Mouse (Mus musculus) urinary bladder, postnatal 36 days (tissue): ENCODE measurements at regions not wholly inside any gene's neighbourhood (a gene's known extent, or its start where the extent isn't known, plus 50 kb on each side); places are given as distances from the start of the nearest gene placed in this dataset.
"Not testable (repeated sequence)": the region's sequence is repeated elsewhere in the genome, so short reads cannot be mapped to it uniquely, and the experiment has no call there.

Experiments
- DNase-seq, 2 experiments: peaks; one replicate each; pipeline ENCODE4 v3.0.0; 2022; ENCODE audit warnings: low spot score in 2 of 2, mixed read lengths in 1 of 2

- peak; percentile 2 to 57 for DNase-seq
Observed at GRCm38 (mm10) chr11:7705312-7705764, 491.6 kb upstream of the Igfbp3 start.

DNA sequence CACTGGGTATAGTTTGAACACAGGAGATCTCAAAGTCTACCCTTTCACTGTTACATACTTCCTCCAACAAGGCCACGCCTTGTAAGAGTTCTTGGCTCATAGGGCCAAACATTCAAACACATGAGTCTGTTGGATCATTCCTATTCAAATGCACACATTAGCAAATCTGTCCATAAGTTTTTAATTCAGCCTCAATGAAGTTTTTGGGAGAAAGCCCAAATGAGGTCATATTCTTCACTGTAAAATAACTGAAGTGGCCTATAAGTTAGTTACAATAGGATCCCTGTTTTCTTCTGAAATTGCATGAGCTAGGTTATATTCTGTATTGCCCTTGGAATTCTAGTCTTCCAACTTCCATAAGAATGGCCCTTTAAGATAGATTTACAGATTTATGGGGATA lies 483.9 kb upstream of the Igfbp3 start:
- no peak for DNase-seq

DNA sequence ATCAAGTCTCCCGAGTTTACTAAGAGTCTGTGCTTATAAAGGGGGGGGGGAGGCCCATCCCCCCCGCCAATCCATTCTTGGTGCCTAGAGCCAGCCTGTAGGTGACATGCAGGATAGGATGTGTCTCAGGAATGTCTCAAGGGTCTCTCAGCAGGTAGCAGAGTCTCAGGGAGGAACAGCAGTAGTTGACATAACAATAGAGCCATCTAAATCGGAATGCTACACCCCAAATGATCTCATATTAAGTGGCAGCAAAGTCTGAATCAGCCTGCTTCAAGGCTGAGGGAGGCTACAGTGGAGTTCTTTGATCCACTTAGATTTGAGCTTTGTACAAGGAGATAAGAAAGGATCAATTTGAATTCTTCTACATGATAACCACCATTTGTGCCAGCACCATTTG lies 476.0 kb upstream of the Igfbp3 start:
- not testable (repeated sequence) for DNase-seq

GRCm38 (mm10) chr11:7672821-7673220 lies 459.1 kb upstream of the Igfbp3 start:
- DNase-seq = peak in 1 of 2 experiments; percentile 2

DNA sequence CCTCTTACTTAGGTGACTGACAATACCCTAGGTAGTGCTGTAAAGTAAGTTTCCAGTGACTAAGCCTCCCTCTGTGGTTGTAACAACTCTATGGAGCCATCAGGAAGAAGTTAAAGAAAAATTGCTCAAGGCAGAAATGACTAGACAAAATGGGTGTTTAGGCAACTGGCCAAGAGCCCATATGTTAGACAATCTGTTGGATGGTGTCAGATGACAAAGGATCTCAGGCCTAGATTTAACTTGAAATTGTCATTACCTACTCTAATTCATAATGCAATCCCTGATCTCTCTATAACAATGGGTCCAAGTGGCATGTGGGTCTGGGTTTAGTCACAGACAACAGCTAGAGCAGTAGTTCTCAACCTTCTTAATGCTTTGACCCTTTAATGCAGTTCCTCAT lies 416.9 kb upstream of the Igfbp3 start:
- no peak for DNase-seq

DNA sequence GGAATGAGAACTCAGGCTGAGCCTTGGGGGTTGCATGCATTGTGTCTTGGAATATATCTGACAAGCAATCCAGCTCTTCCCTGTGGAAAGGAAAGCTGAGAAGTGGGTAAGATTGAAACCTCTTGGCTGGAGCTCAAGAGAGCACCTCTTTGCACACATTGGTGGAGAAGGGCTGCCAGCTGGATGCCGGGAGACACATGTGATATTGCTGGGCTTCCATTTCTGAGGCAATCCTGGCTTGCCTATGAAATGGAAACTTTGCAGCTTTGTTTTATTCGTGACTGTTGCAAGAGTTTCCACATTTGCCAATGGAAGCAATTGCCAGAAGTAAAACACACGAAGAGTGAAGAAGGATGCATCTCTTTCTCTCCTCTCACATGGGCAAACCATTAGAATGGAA lies 411.5 kb upstream of the Igfbp3 start:
- peak in 1 of 2 experiments; percentile 60 for DNase-seq

DNA sequence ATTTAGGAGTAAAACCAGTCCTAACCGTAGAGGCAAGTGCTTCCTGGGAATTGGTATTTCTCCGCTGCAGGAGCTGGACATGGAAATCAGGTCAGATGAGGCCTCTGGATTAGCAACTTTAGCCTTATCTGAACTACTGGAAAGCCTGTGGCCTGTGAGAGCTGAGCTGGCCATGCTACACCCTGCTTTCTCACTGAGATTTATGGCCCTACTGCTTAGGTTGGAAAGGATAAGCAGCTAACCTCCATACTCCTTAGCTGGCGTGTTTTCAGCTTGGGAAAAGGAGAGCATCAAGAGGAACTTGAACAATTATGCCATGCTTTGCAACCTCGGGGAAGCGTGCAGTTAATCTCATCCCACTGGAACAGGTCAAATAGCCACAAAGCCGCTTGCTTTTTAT lies 406.6 kb upstream of the Igfbp3 start:
- DNase-seq = peak in 1 of 2 experiments; percentile 12

- no peak for DNase-seq
Observed at GRCm38 (mm10) chr11:7610752-7611151, 397.0 kb upstream of the Igfbp3 start.

GRCm38 (mm10) chr11:7609921-7610320 lies 396.2 kb upstream of the Igfbp3 start:
- DNase-seq = peak in 1 of 2 experiments; percentile 3

DNA sequence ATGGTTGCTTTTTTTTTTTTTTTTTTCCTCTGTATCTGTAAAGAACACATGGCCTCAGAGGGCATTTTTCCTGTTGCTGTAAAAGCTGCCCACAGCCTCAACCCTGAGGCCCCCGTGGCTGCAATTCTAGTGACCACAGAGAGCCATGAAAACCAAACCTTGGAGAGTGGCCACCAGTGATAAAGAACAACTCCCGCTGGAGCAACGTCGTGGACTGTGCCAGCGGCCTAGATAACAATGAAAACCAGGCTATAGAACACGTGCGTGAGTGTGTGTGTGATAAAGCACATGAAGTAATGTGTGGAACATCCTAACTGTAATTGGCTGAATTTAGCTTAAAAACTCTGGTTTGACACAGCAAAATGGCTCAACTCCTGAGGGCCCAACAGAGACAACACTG lies 392.9 kb upstream of the Igfbp3 start:
- DNase-seq = no peak

DNA sequence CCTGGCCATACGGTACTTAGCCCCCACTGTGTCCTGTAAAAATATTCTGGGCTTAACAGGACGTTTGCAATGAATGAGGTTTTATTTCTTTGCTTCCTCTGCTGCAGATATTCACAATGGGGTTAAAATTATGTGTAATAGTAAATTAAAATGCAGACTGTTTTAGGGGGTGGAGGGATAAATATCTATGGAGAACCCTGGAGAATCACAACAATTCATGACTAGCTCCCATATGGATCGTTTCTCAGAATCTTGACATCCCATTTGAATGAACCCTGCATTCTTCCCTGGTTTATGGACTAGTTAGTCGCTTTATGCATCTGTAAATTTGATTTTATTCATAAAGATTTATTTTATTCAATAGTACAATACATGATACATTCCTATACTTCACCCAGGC lies 378.3 kb upstream of the Igfbp3 start:
- DNase-seq = no peak

DNA sequence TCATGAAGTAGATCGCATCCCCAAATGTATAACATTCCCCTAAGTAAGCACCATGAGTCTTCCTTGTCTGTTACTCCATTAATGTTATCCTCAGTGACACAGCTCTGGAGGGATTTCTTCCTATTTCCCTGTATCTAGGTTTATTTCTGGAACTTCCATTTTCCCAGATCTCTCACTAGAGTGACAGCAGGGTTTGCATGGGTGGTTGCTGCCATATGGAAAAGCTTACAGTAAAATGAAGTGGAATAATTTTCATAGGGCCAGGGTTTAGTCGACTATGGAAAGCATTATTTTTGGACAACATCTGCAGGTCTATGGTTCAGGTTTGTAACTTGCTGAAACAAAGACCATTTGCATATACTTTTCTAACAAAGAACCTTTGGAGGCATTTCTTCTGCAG lies 369.6 kb upstream of the Igfbp3 start:
- DNase-seq = no peak

DNA sequence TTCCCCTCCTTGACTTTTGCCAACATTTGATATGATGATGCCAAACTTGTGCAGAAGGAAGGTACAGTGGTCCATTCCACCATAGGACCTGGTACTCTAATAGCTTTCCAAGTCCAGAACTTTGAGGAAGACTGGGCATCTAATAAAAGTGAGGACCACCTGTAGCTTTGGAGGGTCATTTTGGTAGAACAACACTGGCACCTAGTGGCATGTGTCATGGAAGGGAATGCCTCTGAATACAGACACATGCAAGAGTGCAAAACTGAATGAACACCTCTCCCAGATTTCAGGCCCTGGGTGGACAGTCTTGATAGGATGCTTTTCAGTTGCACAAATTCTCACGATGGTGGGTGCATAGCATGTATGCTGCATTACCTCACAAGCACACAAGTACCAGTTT lies 354.8 kb upstream of the Igfbp3 start:
- no peak for DNase-seq

- no peak for DNase-seq
Observed at GRCm38 (mm10) chr11:7562029-7562428, 348.3 kb upstream of the Igfbp3 start.

DNA sequence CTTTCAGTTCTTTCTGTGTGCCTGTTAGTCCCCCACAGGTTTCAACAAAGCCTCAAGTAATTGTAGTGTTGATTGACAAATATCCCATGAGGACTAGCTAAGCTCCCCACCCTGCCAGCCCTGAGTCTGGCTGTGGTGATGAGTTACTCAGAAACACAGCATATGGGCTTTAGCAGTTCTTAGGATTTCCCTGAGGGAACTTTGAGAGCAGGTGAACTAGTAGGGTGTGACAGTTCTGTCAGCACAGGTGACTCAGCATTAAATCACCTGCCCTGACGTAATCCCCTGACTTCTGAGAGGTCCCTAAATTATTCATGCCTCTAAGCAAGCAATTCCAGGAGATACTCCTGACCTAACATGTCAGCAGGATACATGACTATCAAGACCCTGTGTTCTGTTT lies 347.7 kb upstream of the Igfbp3 start:
- peak; percentile 13 to 24 for DNase-seq

- DNase-seq = no peak
Observed at GRCm38 (mm10) chr11:7555613-7556274, 342.0 kb upstream of the Igfbp3 start.

DNA sequence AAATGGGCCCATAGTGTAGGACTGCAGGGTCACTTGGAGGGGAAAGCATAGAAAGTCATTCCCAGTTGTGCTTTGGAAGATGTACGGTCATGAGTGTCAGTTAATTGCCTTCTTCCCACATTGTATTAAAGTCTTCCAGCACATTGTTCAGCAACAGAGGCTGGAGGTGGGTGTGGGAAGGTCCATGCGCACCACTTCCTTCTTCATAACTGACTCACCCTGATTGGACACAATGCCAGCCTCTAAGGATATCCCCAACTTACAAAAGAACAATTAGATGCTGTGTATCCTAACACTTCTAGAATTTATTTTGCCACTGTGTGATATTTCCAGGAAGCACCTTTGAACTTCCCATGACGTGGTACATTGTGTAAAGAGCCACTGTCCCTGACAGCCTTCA lies 338.4 kb upstream of the Igfbp3 start:
- no peak for DNase-seq

DNA sequence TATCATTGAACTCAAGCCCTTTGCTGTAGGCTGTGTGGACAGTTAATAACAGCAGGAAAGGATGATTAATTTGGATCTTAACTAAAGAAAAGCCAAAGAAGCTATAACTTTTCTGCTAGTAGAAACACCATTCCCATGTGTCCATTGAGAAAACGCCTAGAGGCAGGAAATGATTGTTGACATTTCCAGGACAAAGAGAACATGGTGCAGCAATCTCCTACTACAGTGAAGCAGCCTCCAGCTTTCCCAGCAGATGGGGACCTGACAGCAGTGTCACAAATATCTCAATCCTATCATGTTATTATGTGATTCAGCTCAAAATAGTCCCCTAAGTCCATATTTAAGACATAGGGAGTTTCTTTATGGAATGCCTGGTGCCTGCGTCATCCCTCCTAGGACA lies 334.1 kb upstream of the Igfbp3 start:
- DNase-seq = no peak

DNA sequence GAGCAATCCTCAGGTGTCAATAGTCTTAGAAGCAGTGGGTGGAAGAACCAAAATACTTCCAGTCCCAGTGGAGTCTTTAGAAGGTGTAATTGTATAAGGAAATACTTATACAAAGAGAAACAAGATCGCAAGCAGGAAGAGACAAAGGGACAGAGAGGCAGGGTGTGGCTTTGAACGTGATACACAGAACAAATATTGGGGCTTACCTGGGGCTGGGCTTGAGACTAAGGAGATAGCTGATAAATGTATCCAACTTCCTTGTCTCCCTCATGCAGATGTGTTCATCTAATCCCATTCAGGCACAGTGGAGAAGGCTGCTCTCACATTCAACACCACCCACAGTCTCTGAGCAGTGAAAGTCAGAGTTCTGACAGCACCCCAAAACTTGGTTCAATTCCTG lies 331.9 kb upstream of the Igfbp3 start:
- no peak for DNase-seq

DNA sequence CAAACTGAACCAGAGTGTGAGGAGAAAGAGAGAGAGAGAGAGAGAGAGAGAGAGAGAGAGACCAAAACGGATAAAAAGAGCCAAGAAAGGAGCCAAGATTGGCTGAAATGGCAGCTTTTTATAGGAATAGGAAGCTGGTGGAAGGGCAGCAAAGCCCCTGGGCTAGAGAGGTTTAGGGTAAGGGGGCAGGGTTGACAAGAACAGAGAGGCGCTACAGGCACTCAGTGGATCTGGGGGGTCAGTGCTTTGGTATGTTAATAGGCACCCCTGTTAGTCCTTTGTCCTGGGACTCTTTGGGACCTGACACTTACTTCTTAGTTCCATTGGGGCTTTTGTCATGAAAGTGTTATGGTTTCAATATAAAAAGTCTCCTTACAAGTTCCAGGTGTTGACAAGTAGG lies 320.9 kb upstream of the Igfbp3 start:
- DNase-seq = no peak

DNA sequence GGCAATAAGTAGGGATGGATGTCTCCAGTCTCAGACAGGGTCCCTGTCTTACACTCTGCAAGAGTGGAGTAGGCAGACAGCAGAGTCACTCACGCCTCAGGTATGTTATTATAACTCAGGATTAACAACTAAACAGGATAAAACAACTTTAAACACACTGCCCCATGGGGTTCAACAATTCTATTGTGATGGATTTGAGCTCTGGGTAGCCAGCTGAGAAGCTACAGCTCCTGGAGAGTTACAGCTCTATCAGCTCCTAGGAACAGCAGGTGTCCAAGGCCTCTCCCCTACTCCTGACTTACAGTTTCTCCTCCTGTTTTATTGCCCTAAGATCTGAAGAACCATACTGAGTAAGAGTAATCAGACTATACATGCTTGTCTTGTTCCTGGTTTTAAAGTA lies 319.6 kb upstream of the Igfbp3 start:
- DNase-seq = no peak

- DNase-seq = no peak
Observed at GRCm38 (mm10) chr11:7531847-7532246, 318.1 kb upstream of the Igfbp3 start.

- DNase-seq = no peak
Observed at GRCm38 (mm10) chr11:7530482-7531148, 316.9 kb upstream of the Igfbp3 start.

- DNase-seq = no peak
Observed at GRCm38 (mm10) chr11:7519556-7519955, 305.8 kb upstream of the Igfbp3 start.
